Mouse (Mus musculus): ENCODE measurements at regions not wholly inside any gene's neighbourhood (a gene's known extent, or its start where the extent isn't known, plus 50 kb on each side); places are given as distances from the start of the nearest gene placed in this dataset.

DNA sequence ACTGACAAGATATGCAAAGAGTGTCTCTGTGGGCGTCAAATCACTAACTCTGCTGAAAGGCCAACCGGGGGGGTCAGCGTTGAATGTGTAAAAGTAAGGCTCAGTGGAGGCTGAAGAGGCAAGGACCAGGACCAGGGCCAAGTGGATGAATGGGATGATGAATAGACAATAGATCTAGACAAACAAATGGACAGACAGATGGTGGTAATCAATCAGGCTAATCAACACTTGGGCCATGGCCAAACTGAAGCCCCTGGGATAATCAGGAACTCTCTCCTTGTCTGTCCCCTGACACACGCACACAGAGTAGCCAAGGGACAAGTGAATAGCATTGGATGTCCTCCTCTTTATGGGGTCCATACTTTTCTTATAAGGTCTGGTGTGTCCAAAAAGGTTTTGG, 154.9 kb downstream of the Snx18 start:
- no peaks in the 10 kb centered on the region for H3K27me3 ChIP-seq (replicated peaks)
- TF ChIP-seq RAD21 (IDR thresholded peaks at IDR 0.05; ENCODE audit: low read depth, low read length) (no peak), POLR2AphosphoS2 (IDR thresholded peaks at IDR 0.05; ENCODE audit: low read depth, low read length) (no peak), MAFK (IDR thresholded peaks at IDR 0.05; ENCODE audit: insufficient replicate concordance, low read length) (no peak), MYC (IDR thresholded peaks at IDR 0.05; ENCODE audit: low read depth, low read length) (no peak), MAZ (IDR thresholded peaks at IDR 0.05; ENCODE audit: low read depth, low read length) (no peak), CHD2 (IDR thresholded peaks at IDR 0.05; ENCODE audit: low read length) (no peak), NRF1 (IDR thresholded peaks at IDR 0.05; ENCODE audit: low read depth, low read length) (no peak), SIN3A (IDR thresholded peaks at IDR 0.05; ENCODE audit: low read length) (no peak), ZC3H11A (IDR thresholded peaks at IDR 0.05; ENCODE audit: low read depth, low read length) (no peak), GABPA (IDR thresholded peaks at IDR 0.05; ENCODE audit: insufficient replicate concordance, low read depth, low read length) (no peak), RCOR1 (conservative IDR thresholded peaks at IDR 0.05; ENCODE audit: low read depth, low read length) (no peak), JUN (IDR thresholded peaks at IDR 0.05; ENCODE audit: insufficient read depth, low read depth, low read length) (no peak), USF2 (conservative IDR thresholded peaks at IDR 0.05; ENCODE audit: low read depth, low read length) (no peak), BHLHE40 (IDR thresholded peaks at IDR 0.05; ENCODE audit: low read depth, low read length) (no peak)
- DNase-seq (ENCODE audit: extremely low read depth) = peak; percentile 12
- no peaks in the 10 kb centered on the region for H3K9me3 ChIP-seq (replicated peaks; ENCODE audit: low read length)
- dilution Hi-C loops (cut with MboI; ENCODE audit: extremely low pct_ligation_motif_present, extremely low pct_unique_long_range_greater_than_20kb, low sequenced_read_pairs) (no loop called here), in situ Hi-C loops (cut with MboI; ENCODE audit: low pct_ligation_motif_present, low pct_unique_long_range_greater_than_20kb, low sequenced_read_pairs) (no loop called here)
- H3K79me2 ChIP-seq (replicated peaks; ENCODE audit: control insufficient read depth, extremely low read depth, insufficient read depth, poor library complexity, severe bottlenecking) = no peaks in the 10 kb centered on the region
- no peak overlapping the region for H3K9ac ChIP-seq (ENCODE audit: insufficient read depth, low read depth)
- H3K4me3 ChIP-seq (replicated peaks in 1 of 3; ENCODE audit: low read depth in 2 of 3, low read length in 2 of 3, poor library complexity in 1 of 3) = no peak overlapping the region
- H3K36me3 ChIP-seq (replicated peaks in 1 of 2; ENCODE audit: control insufficient read depth in 1 of 2, insufficient read depth in 1 of 2, low read length in 1 of 2) = no peaks in the 10 kb centered on the region
- no peak overlapping the region for H3K4me2 ChIP-seq (ENCODE audit: insufficient read depth, low read depth, poor library complexity, severe bottlenecking)
- H3K4me1 ChIP-seq (ENCODE audit: control insufficient read depth in 1 of 2, insufficient read depth in 2 of 2) = peaks cover 0 to 23% of the 10 kb centered on the region in 2 experiments; a peak in 2 of 4 replicates
- H3K27ac ChIP-seq (ENCODE audit: insufficient read depth, low read depth) = no peak overlapping the region

DNA sequence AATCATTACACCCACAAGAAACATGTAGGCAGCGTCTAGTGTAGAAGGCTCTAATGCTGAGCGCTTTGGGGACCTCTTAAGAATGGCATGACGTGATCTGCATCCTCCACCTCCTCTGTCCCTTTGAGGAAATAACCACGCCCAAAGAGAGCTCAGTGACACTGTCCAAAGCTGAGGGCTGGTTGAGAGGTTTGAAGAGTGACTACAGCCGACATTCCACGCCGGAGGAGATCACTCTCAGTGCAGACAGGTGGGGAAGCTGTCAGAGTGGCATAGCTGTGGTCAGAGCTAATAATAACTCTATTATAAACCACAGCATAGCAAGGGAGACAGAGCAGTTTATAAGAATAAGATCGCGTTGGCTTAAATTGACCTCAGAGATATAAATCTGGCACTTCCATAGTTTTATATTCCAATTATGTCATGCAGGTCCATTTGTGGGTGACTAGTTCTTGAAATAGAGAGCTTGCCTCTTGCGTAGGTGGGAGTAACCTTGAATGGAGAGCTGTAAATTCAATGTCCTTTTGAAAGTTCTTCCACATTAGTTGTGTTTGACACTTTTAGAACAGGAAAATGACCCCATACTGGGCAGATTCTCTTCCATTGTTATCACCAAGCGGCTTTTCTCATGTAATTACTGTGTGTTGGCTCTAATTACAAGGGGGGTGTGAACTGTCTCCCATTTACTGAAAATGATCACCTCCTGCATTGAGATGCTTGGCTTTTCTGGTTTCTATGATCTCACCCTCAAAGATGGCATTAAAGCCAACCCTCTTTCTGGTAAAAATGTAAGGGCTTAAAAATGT, 161.7 kb downstream of the BC067074 start:
- in situ Hi-C loops (cut with MboI; ENCODE audit: low pct_ligation_motif_present, low pct_unique_long_range_greater_than_20kb, low sequenced_read_pairs) (no loop called here), dilution Hi-C loops (cut with MboI; ENCODE audit: extremely low pct_ligation_motif_present, extremely low pct_unique_long_range_greater_than_20kb, low sequenced_read_pairs) (no loop called here)
- H3K4me1 ChIP-seq (ENCODE audit: control insufficient read depth in 1 of 2, insufficient read depth in 2 of 2) = no peaks in the 10 kb centered on the region
- no peak for TF ChIP-seq ZMIZ1 (IDR thresholded peaks at IDR 0.05; ENCODE audit: low read depth, low read length)
- TF ChIP-seq RCOR1 (conservative IDR thresholded peaks at IDR 0.05; ENCODE audit: low read depth, low read length) = no peak
- no peak overlapping the region for H3K27ac ChIP-seq (ENCODE audit: insufficient read depth, low read depth)
- no peak overlapping the region for H3K9ac ChIP-seq (ENCODE audit: insufficient read depth, low read depth)
- H3K27me3 ChIP-seq (replicated peaks) = no peaks in the 10 kb centered on the region
- no peak overlapping the region for H3K4me2 ChIP-seq (ENCODE audit: insufficient read depth, low read depth, poor library complexity, severe bottlenecking)
- H3K4me3 ChIP-seq (replicated peaks in 1 of 3; ENCODE audit: low read depth in 2 of 3, low read length in 2 of 3, poor library complexity in 1 of 3) = no peak overlapping the region
- no peaks in the 10 kb centered on the region for H3K36me3 ChIP-seq (replicated peaks in 1 of 2; ENCODE audit: control insufficient read depth in 1 of 2, insufficient read depth in 1 of 2, low read length in 1 of 2)
- H3K9me3 ChIP-seq (replicated peaks; ENCODE audit: low read length) = no peaks in the 10 kb centered on the region
- no peak for DNase-seq (ENCODE audit: extremely low read depth)
- no peaks in the 10 kb centered on the region for H3K79me2 ChIP-seq (replicated peaks; ENCODE audit: control insufficient read depth, extremely low read depth, insufficient read depth, poor library complexity, severe bottlenecking)
